Mouse (Mus musculus): ENCODE measurements at regions not wholly inside any gene's neighbourhood (a gene's known extent, or its start where the extent isn't known, plus 50 kb on each side); places are given as distances from the start of the nearest gene placed in this dataset.

DNA sequence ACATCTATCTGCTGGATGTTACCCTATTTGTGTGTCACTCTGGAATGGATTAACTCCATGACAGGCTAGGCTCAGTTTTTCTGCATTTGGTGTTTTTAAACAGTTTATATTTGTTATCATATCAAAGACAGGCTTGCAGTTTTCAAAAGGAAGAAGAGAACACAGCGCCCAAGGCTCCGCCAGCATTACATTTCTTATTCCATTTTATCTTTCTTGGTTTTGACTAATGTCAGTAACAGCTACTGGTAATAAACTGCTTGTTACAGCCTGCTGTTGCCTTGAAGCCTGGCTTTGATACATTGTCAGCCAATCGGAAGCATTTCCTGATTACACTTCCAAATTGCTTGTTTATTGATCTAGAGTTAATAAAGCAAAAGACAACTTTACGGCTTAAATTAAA is 219.4 kb upstream of the Mdfic start:
- no peak overlapping the region for H3K9ac ChIP-seq
- H3K4me3 ChIP-seq, result no peak overlapping the region
- no peak overlapping the region for H3K4me2 ChIP-seq
- H3K4me1 ChIP-seq (replicated peaks), result no peaks in the 10 kb centered on the region
- H3K36me3 ChIP-seq, result no peaks in the 10 kb centered on the region
- ATAC-seq (ENCODE audit: low read depth), result no peak
- no peaks in the 10 kb centered on the region for H3K27me3 ChIP-seq
- H3K9me3 ChIP-seq, result no peaks in the 10 kb centered on the region
- 35% methylated on average over 4 of the region's 4 CpGs for WGBS
- no peak overlapping the region for H3K27ac ChIP-seq (replicated peaks)

DNA sequence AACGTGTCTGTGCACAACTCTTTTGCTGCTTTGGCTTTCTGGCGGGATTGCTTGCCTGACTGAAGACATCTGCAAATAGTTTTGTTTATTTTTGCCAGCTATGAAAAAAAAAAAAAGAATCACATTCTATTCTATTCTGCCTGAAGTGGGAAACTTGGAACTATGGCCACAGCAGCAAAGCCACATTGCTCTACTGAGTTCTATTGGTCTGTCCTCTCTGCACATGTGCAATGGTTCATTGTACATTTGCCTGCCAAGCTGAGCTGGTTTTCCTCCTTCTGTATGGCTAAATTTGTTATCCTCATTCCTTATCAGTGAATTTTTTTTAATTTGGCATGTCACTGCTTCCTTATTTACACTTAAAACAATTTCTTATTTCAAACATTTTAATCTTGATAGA is 211.1 kb upstream of the Mdfic start:
- WGBS, result 84% methylated on average over 2 of the region's 2 CpGs
- H3K27ac ChIP-seq (replicated peaks), result no peak overlapping the region
- H3K9me3 ChIP-seq, result 0 out of 2 replicates have a peak, but pooled peaks cover 3% of the 10 kb centered on the region
- no peak overlapping the region for H3K4me3 ChIP-seq
- no peak overlapping the region for H3K9ac ChIP-seq
- no peaks in the 10 kb centered on the region for H3K36me3 ChIP-seq
- ATAC-seq (ENCODE audit: low read depth), result no peak
- H3K4me1 ChIP-seq (replicated peaks), result no peaks in the 10 kb centered on the region
- H3K4me2 ChIP-seq, result no peak overlapping the region
- no peaks in the 10 kb centered on the region for H3K27me3 ChIP-seq

DNA sequence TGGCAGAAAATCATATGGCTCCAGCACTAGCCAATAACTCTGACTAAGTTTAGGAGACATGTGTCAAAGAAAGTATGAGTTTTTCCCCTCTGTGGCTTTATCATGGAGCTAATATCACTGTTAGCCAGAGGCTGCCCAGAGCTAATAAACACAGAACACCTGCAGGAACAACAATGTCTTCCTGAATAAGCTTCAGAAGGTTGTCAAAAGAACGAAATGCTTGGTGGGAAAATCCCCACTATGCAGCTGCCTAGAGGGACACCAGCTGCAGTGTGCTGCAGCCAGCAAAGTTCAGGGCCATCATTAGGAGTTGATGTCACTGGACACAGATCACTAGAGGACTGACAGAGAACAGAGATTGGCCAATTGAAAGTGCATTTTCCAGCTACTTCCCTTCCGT is 183.2 kb upstream of the Mdfic start:
- Histone ChIP-seq H3K4me1 (replicated peaks) (no peaks in the 10 kb centered on the region), H3K9ac (no peak overlapping the region), H3K36me3 (no peaks in the 10 kb centered on the region), H3K4me3 (no peak overlapping the region), H3K9me3 (no peaks in the 10 kb centered on the region), H3K4me2 (no peak overlapping the region), H3K27ac (replicated peaks) (no peak overlapping the region), H3K27me3 (no peaks in the 10 kb centered on the region)
- no peak for ATAC-seq (ENCODE audit: low read depth)
- 67% methylated on average over 2 of the region's 2 CpGs for WGBS

DNA sequence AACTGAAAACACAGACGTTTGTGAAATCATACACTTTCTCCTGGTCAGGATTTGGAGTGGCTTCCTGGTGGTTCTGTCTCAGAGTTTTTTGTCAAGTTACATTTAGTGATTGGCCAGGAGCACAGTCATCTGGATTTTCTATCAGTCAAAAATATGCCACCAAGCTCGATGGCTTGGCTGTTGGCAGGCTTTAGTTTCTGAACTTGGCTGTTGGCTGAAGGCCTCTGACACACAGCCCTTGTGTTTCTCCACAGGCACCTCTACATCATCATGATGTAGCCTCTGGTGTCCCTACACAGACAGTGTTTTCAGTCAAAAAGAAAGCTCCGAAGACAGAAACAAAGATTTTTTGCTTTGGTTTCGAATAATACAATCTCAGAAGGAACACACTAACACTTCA is 178.5 kb upstream of the Mdfic start:
- Histone ChIP-seq H3K9me3 (no peaks in the 10 kb centered on the region), H3K4me3 (no peak overlapping the region), H3K36me3 (no peaks in the 10 kb centered on the region), H3K27ac (replicated peaks) (no peak overlapping the region), H3K4me2 (no peak overlapping the region), H3K4me1 (replicated peaks) (no peaks in the 10 kb centered on the region), H3K27me3 (no peaks in the 10 kb centered on the region), H3K9ac (no peak overlapping the region)
- ATAC-seq (ENCODE audit: low read depth), result no peak
- WGBS, result 88% methylated on average over 4 of the region's 4 CpGs

DNA sequence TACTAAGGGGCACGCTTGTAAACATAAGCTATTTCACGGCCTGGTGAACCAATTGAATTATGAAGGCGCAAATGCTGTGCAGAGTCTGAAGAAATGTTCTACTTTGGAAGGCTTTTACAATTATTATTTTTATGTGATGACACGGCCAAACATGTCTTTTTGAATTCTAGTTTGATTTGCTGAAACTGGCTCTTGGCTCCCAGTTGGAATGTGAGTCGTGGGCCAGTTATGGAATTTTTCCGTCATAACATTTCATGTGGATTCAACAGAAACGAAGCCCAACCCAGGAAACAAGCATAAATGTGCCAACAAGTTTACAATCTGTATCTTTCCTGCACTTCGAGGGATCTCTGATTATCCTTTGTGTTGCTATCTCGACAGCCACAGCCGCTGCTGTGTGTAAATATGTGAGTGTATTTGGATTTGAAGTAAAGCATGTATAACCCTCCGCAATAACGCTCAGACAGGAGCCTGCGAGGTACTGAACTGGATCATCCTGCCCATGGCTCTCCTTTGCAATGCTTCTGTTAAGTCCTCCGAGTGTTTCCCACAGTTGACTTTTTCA is 176.9 kb upstream of the Mdfic start:
- no peak overlapping the region for H3K4me3 ChIP-seq
- H3K36me3 ChIP-seq, result no peaks in the 10 kb centered on the region
- no peak overlapping the region for H3K27ac ChIP-seq (replicated peaks)
- ATAC-seq (ENCODE audit: low read depth), result no peak
- no peak overlapping the region for H3K4me2 ChIP-seq
- no peaks in the 10 kb centered on the region for H3K9me3 ChIP-seq
- H3K4me1 ChIP-seq (replicated peaks), result no peaks in the 10 kb centered on the region
- H3K9ac ChIP-seq, result no peak overlapping the region
- WGBS, result 90% methylated on average over 14 of the region's 14 CpGs
- no peaks in the 10 kb centered on the region for H3K27me3 ChIP-seq

DNA sequence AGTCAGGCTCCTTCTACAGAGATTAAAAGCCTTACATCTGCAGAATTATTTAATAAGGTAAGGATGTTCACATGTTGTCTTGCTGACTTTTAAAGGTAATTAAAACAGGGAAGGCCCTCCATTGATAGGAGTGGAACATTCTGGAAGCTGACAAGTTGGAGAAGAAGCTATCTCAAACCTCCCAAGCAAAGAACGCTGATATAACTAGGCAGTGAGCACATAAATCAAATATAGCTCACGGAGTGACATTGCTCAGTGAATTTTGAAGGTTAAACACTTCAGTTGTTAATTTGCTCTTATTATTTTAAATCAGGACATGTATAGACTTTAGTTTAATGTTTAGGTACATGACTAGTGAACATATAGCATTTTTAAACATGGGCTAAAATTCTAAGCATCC is 171.6 kb upstream of the Mdfic start:
- Histone ChIP-seq H3K27ac (replicated peaks) (no peak overlapping the region), H3K9ac (no peak overlapping the region), H3K4me2 (no peak overlapping the region), H3K4me3 (no peak overlapping the region), H3K4me1 (replicated peaks) (no peaks in the 10 kb centered on the region), H3K9me3 (no peaks in the 10 kb centered on the region), H3K36me3 (no peaks in the 10 kb centered on the region), H3K27me3 (no peaks in the 10 kb centered on the region)
- ATAC-seq (ENCODE audit: low read depth), result no peak
- WGBS, result 83% methylated on average over 2 of the region's 2 CpGs

DNA sequence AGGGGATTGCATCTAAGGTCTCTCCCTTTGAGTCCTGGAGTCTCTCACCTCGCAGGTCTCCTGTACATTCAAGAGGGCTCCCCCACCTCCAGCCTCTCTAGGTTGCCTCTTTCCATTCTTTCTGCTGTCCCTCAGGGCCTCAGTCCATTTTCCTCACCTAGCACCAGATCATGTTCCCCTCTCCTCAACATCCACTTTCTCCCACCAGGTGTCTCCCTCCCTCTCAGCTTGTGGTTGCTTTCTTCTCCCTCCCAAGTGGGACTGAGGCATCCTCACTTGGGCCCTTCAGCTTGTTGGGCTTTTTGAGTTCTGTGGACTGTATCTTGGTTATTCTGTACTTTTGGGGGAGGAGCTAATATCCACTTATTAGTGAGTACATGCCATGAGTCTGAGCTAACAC is 127.7 kb upstream of the Mdfic start:
- Histone ChIP-seq H3K27me3 (no peaks in the 10 kb centered on the region), H3K36me3 (no peaks in the 10 kb centered on the region), H3K27ac (replicated peaks) (no peak overlapping the region), H3K4me3 (no peak overlapping the region), H3K9me3 (no peaks in the 10 kb centered on the region), H3K9ac (no peak overlapping the region), H3K4me2 (no peak overlapping the region), H3K4me1 (replicated peaks) (no peaks in the 10 kb centered on the region)
- no peak for ATAC-seq (ENCODE audit: low read depth)
- WGBS, result 48% methylated on average over 1 of the region's 1 CpGs

DNA sequence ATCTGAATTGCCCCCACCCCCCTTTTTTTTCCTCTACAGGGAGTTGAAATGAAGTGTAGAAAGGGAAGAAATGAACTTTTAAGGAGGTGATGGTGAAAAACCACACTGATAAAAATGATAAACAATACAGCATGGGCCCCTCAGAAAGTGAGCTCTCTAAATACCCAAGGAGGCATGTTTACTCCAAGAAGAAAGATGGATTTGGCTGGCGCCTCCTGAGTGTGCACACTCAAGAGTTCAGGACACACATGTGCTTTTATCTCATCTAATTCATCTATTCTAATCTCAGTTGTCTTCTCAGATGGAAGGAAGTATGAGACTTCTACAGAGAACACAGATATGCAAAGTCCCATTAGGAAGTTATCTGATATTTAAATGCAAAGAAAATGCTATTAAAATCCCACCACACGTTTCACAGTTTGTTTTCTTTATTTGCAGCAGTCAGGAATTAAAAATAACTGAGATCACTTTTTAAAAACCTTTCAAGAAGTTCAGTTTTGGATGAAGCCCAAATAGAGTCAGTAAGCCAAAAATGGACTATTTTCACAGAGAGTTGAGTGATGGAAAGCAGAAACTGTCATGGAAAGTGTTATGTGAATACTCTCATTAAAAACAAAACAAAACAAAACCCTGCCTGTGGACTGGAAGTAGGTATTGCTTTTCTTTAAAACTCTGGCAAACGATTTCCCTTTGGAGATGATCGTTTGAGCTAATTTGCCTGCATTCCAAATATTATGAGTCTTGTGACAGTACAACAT is 123.1 kb upstream of the Mdfic start:
- 80% methylated on average over 4 of the region's 4 CpGs for WGBS

DNA sequence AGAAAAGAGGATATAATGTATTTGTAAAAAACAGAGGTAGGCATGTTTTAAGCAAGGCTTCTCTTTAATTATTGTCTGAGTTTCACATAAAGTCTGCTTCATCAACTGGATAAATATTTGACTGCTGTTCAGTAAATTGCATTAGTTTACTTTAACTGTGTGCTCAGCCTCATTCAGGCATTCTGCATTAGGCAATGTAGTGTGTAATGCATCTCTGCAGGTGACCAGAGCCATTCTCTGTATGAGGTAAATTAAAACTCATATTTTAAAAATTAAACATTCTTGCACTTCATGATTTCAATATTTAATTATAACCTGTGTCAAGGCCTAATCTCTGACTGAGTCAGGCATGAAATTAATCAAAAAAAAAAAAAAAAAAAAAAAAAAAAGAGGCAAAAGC is 110.3 kb upstream of the Mdfic start:
- no peak overlapping the region for H3K4me2 ChIP-seq
- H3K4me1 ChIP-seq (replicated peaks), result no peaks in the 10 kb centered on the region
- no peaks in the 10 kb centered on the region for H3K27me3 ChIP-seq
- H3K4me3 ChIP-seq, result no peak overlapping the region
- H3K9me3 ChIP-seq, result no peaks in the 10 kb centered on the region
- no peak overlapping the region for H3K9ac ChIP-seq
- no peak overlapping the region for H3K27ac ChIP-seq (replicated peaks)
- H3K36me3 ChIP-seq, result no peaks in the 10 kb centered on the region
- peak; percentile 61; the same call in 1 of the 2 replicates for ATAC-seq (ENCODE audit: low read depth)

More for the DNA sequence above, 123.1 kb upstream of the Mdfic start:
- ATAC-seq (ENCODE audit: low read depth), result no peak
- Histone ChIP-seq H3K4me3 (no peak overlapping the region), H3K4me2 (no peak overlapping the region), H3K27me3 (no peaks in the 10 kb centered on the region), H3K4me1 (replicated peaks) (no peaks in the 10 kb centered on the region), H3K9ac (no peak overlapping the region), H3K36me3 (no peaks in the 10 kb centered on the region), H3K9me3 (no peaks in the 10 kb centered on the region), H3K27ac (replicated peaks) (no peak overlapping the region)

DNA sequence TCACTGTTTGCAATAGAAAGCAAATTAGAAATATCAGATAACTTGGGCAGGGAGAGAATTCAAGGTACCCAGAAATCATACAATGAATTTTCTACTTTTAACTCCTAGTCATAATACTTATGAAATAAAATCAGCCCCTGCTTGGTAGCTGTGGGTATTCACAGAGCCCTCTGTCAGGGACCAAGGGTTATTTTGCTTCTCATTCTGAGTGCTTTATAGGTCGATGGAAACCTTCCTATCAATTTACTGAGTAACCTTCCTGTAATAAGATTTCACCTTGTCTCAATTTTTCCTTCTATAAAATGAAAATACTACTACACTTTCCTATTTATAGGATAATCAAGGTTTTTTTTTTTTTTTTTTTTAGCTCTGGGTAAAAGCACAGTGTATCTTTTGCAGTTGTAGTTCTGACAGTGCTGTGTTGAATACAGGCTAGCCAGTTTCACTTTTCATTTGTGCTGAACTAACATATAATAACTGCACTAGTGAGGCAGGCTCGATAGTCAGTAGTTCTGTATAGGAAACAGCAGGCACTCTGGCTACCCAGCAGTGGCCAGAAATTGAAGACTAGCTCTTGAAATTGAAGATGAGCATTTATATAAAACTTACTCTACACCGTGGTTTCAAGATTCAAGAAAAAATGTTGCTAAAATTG is 94.4 kb upstream of the Mdfic start:
- no peak for ATAC-seq (ENCODE audit: low read depth)
- WGBS, result 85% methylated on average over 3 of the region's 3 CpGs
- Histone ChIP-seq H3K9me3 (no peaks in the 10 kb centered on the region), H3K27ac (replicated peaks) (no peak overlapping the region), H3K9ac (no peak overlapping the region), H3K4me2 (no peak overlapping the region), H3K4me3 (no peak overlapping the region), H3K27me3 (no peaks in the 10 kb centered on the region), H3K36me3 (no peaks in the 10 kb centered on the region), H3K4me1 (replicated peaks) (no peaks in the 10 kb centered on the region)

DNA sequence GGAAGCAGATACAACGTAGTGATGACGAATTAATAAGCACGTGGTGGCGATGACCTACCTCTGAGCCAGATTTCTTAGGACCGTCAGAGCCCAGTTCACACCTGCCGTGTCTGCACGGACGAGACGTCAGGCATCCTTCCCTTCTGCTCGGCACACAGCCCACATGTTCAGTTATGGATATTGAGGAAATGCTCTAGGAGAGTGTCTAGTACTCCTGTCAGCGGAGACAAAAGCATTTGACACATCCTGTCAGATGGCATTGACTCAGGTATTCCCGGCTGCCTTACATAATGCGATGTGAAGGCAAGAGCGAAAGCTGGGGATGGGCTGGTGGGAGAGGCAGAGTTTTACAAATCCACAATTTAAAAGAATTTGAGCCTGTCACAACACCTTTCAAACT is 81.9 kb upstream of the Mdfic start:
- 74% methylated on average over 14 of the region's 14 CpGs for WGBS
- no peak for ATAC-seq (ENCODE audit: low read depth)
- Histone ChIP-seq H3K27me3 (no peaks in the 10 kb centered on the region), H3K4me2 (no peak overlapping the region), H3K27ac (replicated peaks) (no peak overlapping the region), H3K36me3 (no peaks in the 10 kb centered on the region), H3K4me3 (no peak overlapping the region), H3K9me3 (no peaks in the 10 kb centered on the region), H3K4me1 (replicated peaks) (peaks cover 6% of the 10 kb centered on the region; the same call in 1 of the 2 replicates), H3K9ac (no peak overlapping the region)

DNA sequence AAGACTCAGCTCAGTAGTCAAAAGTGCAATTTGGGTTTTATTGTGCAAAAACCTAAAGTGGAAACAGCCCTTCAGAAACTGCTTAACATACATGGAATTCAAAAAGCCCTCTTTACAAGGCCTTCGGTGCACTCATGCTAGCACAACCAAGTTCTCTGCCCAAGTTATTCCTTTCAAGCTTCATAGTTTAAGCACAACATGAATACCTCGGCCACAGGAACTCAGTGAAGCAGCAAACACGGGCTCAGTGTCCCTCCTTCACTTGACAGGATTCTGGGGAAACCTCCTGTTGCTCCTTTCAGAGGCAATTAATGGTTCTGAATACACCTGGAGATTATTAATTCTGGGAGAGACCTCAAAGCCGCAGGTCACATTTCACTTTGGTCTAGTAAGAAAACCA is 81.1 kb upstream of the Mdfic start:
- H3K27me3 ChIP-seq, result no peaks in the 10 kb centered on the region
- no peak overlapping the region for H3K27ac ChIP-seq (replicated peaks)
- no peak overlapping the region for H3K4me2 ChIP-seq
- H3K4me3 ChIP-seq, result no peak overlapping the region
- no peaks in the 10 kb centered on the region for H3K9me3 ChIP-seq
- peaks cover 6% of the 10 kb centered on the region; the same call in 1 of the 2 replicates for H3K4me1 ChIP-seq (replicated peaks)
- no peak for ATAC-seq (ENCODE audit: low read depth)
- WGBS, result 11% methylated on average over 4 of the region's 4 CpGs
- H3K36me3 ChIP-seq, result no peaks in the 10 kb centered on the region
- no peak overlapping the region for H3K9ac ChIP-seq
